Mouse (Mus musculus): ENCODE results near the gene Rnf144b. TPM values are rescaled to one million over a fixed set of nuclear protein-coding genes. Genes with fewer than 3 reads are reported as not detected.

Gene Rnf144b
- total RNA-seq, 2 experiments from 2014 or later: 10.1 to 13.7 TPM

DNA sequence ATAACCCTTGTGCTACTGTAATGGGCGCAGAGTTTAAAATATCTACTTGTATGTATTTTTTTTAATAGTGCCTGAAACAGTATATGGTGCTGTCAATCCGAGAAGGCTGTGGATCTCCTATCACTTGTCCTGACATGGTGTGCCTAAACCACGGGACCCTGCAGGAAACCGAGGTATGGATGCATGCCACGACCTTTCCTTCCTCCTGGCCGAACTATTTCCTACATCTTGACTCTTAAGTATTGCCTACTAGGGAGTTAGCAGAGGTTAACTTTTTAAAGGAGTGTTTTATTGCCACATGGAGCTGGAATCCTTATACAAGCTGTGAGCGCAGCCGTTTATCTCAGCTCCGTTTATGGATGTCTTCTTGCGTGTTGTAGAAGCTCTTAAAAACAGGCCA, 98.0 kb downstream of the Rnf144b start:
- DNase-seq: no peak

DNA sequence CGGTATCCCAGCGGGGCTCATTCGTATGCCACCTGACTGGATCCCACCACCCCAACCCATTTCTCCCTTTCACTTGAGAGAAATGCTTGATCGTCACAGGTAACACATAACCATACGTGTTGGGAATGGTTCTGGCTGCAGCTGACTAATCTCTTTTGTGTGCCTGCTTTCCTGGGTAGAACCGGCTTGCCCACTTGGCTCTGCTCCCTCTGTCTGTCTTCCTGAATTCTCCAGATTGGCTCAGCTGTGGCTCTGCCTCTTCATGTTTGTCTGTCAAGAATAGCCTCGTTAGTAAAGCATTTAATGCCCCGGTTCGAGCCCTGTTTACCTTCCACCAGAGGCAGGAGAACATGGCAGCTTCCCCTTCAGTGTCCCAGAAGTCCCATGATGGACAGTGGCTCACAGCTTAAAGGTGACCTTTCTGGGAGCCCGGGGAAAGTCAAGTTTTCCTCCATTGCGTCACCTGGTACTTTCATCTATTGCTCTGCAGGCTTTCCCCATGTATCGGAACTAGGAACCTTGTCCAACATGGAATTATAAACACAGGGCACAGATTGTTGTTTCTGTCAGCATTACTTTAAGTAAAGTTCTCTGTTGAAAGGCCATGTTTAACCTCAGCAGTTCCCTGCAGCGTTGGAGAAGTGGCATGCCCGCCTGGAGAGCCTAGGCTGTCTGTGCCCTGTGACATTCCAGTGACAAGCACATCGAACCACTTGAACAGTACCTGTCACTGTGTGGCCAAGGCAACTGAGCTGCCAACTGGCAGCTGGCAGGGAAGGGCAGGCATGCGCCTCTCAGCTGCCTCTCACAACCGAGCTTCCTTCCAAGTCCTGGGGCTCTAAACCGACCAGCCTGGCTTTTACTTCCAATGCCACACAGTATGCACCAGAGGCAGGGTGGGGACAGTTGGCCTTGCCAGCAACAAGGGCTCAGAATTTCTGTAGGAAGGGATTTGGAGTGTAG, 101.4 kb downstream of the Rnf144b start:
- DNase-seq: peak; percentile 52

DNA sequence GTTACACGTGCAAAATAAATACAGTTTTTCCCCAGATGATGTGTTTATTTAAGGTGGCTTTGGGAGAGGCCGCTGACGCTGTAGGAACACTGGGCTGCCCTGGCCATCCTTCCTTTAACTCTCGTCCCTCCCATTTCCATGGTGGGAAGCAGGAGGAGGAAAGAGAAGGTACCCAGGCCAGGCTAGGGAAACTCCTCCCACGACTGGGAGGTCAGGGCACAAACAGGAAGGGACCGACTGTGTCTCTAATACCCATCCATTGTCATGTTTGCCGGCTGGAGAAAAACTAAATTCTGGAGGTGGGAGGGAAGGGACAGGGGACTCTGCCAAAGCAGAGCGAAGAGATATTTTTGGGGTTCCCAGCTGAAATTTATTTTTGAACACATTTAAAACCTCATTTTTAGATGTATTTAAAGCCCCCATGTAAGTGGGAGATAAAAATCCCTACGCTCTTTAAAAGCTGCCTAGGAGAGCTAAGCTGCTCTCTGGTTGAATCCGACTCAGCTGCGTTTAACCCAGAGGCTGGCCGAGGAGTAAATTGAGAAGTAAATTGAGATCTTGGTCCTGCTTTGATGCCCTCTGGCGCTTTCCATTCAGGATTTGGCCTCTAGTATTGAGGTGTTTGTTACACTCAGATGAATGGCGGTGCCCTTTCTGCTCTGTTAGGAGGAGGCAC, 102.3 kb downstream of the Rnf144b start:
- peak; percentile 26 for DNase-seq

DNA sequence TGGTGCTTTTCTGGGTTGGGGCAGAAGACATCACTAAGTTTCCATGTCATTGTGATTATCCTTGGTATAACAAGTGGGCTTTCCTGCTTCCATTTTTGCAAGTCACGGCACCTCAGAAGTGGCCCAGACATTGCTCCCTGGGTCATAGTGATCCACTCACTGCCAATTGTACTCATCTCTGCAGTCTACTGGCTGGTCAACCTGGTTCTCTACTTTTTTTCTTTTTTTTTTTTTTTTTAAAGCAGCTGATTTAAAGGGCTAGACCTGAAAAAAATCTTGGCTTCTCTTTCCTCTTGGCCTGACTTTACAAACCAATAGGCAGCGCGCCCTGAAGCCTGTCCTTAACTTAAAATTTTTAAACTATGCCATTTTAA, 102.9 kb downstream of the Rnf144b start:
- no peak for DNase-seq

DNA sequence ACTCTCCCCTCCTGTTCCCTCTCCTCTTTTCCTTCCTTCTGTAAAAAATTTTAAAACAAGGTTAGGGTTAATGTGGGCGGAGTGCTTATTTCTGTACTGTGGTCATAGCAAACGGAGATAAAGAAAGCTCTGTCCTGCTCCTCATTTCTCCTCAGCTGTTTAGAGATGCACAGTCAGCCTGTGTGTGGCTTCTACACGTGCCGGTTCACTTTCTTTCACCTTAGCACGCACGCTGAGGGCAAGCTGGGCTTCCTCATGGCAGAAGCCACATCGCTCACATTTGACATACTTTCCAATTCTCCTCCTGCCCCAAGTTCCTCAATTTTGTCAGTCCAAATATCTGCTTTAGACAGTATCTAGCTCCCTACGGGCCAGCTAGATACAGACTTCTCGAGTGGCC, 103.3 kb downstream of the Rnf144b start:
- DNase-seq: no peak

DNA sequence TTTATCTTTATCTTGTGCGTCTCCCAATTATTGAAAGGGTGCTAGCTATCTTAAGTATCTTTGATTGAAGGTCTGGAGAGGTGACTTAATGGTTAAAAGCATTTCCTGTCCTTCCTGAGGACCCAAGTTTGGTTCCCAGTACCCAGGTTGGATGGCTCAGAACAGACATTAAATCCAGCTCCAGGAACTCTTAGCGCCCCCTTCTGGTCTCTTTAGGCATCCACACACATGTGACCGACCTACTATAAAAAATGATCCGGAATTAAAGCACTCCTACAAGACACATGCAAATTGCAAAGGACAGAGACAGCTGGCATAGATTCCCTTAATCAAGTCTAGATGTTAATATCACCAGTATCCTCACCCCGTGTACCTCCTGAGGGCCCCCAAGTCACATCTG, 104.1 kb downstream of the Rnf144b start:
- no peak for DNase-seq

DNA sequence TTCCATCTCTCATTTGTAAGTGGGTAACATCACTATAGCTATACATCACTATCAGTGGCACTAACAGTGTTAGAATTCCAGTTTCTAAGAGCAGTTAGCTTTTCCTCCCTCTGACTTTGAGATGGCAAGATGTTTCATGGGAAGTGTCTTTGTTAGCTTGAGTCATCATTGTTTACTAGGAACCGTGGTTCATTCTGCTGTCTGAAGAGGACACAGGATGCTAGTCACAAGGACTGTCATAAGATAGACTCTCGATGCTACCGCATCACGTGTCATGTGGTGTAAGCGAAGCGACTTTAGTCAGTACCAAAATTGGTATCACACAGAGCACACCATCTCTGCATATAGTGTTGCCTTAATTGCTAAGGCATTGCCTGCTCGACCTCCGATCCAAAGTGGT, 105.7 kb downstream of the Rnf144b start:
- no peak for DNase-seq

DNA sequence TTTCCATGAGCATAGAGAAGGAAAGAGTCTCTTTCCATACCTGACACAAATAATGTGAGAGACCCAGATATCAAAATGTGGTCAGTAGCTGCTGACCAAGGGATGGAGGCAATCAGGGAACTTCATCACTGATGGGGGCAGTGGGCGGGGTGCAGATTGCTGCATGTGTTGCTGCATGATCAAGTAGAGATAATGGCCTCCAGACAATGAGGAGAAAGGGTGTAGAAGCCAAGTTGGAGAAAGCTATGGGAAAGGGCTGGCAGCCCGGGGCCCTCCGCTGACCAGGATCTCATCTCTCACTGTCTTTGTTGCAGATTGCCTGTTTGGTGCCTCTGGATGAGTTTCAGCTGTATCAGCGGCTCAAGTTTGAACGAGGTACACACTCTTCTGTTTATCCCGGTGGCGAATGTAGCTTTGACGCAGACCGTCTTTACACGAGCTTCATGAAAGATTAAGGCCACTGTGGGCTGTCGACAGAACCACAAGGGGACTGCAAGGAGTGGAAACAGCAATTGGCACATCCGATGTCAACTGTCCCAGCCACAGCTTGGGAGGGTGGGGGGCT, 106.3 kb downstream of the Rnf144b start:
- DNase-seq: no peak

DNA sequence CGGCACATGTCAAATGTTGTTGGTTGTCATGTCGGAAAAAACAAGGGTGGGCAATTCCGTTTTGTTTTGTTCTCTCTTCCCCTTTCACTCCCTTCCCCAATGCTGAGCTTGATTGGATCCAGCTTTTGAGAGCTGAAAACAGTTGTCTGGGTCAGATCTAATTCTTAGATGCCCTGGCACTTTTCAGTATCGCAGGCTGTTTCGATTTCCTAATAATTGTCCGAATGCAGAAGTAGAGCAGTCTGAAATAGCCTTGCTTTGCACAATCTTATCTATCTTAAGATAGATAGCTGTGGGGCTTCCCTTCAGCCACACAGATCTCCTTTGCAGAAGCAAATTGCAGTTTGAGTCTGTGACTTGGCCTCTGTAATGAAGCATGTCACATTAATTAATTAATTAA, 109.7 kb downstream of the Rnf144b start:
- DNase-seq: no peak

DNA sequence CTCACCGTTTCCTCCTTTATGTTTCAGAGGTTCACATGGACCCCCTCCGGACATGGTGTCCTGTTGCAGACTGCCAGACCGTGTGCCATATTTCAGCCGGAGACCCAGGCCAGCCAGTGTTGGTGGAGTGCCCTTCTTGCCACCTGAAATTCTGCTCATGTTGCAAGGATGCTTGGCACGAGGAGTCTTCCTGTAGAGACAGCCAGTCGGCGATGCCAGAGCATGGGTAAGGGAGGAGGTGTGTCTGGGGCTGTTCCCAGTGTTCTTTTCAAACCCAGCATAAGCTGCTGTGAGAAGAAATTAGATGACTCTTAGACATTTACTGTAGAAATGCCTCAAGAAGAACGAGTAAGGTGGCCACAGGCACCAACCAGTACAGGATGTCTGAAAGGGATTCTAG, 114.9 kb downstream of the Rnf144b start:
- DNase-seq: no peak

DNA sequence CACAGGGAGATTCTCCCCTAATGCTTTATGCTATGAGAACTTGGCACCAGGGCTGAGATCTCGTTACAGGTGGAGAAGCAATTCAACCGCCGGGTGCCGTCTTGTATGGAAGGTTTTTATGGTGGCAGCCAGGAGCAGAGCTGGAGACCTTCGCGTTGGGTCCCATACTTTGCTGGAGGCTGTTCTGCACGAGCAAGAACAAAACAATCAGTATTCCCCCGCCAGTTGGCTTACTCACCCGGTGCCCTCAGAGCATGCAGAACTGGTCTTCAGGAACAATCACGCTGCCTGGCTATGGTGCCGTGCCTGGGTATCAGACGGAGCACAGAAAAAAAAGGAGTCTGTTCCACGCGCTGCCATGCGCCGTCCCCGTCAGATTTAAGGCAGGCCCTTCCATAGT, 115.7 kb downstream of the Rnf144b start:
- DNase-seq: no peak

DNA sequence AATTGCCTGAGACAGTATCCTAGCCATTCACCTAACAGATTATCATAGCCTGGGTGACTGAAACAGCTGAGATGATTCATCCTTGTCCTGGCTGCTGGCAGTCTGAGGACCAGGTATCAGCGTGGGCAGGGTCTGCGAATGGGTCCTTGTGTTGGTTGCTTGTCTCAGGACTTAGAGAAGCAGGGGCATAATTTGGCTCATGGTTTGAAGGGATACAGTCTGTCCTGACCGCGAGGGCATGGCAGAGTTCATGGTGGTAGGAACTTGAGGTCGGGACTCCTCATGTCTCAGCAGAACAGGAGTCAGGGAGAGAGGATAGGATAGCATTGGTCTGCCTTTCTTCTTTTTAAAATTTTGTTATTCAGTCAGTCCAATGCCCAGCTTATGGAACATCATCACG, 121.1 kb downstream of the Rnf144b start:
- no peak for DNase-seq

DNA sequence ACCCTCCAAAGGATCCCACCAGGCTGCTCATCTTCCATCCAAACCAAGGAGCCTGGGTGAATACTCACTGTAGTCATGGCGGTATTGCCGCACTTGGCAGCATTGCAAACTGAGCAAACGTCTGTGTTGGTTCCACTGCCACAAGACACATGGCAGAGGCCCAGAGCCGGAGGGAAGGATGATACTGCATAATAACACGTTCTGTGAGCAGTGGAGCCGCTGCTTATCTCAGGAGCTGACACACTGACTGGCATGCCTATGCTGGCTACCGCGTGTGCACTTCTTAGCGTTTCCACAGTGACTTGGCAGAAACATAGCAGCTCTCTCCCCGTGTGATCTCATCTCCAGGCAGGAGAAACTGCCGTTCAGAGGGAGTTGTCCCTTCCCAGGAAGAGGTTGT, 122.3 kb downstream of the Rnf144b start:
- no peak for DNase-seq

DNA sequence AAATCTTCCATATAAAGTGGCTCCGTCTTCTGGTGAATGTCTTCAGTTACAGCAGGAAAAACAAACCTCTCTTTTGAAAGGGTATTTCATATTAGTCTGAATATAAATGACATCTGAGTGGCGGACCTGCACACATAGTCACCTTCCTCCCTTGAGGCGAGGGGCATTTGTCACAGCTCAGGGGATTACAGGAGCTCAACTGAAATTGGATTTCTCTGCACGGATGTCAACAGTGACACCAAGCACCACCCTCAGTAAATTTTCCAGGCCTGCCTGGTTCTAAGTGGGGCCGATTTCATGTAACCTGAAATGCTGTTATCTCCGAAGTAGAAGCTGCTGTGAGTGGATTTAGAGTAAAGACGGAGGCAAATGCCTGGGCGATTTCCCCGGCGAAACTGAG, 124.0 kb downstream of the Rnf144b start:
- no peak for DNase-seq

DNA sequence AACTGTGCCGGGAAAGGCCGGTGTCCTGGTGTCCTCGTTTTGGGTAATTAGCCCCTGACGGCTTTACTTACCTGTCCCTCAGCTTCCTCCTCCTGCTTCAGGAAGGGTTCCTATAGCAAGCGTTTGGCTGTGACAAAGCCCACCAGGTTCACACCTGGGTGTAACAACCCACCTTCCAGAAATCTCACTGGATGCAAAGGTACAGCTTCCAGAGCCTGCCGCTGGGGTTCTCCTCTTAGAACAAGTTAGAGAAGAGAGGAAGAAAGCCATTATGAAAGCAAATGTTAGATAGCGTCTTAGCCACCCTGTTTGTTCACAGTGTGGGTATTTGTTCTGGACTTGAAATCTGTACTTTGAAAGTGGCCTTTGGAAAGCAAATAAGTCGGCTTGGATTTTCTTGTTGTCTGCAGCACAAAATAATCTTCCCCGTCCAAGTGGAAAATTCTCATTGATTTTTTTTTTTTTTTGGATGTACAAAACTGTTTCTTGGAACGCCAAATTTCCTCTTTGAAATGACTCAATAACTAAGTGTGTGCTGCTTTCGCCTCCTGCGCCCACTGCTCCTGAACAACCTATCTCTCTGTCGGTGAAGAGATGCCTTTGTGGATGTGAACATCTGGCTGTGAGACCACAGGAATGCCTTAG, 124.8 kb downstream of the Rnf144b start:
- no peak for DNase-seq

DNA sequence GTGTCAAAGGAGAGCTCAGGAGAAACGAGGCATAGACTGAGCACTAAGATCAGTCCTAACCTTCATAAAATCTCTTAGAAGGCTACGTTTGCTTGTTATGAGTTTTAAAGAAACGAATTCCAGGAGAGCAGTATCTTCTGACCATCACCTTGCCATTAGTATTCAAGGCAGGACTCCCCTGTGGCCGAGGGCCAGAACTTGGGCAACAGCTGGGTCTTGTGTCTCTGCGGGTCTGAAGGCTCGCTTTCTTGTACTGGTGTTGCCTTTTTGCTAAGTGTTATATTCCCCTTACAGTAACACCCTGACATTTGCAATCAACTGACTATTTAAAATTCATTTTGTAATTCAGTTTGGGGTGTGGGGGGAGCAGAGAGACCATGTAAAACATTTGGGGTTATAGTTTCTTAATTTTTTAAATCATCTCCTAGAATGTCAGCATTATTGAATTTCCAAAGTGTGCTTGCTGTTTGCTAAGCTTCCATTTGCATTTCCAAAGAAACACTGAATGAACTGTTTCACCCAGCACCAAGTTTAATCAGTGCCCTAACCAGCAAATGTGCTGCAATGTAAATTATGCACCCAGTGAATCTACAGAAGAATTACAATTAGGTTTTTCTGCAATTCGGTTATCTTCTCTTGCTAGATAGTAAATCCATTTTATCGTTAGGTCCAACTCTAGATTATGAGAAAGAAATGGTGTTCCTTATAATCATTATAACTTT, 126.0 kb downstream of the Rnf144b start:
- DNase-seq: no peak

DNA sequence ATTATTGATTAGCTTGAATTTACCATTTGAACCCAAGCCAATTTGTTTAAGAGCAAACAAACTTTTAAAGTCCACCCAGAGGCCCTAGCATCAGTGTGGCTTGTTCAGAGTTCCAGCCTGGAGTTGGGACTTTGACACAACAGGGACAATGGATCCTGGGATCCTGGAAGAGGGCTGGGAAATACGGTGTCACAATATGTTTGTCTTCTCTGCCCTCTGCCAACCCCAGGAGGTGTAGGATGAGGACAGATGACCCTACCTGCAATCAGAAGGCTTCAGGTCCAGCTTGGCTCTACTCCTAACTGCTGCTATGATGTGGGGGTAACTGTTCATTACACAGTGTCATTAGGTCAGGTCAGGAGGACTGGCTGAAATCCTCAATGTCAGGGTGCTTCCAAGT, 128.2 kb downstream of the Rnf144b start:
- DNase-seq: no peak

DNA sequence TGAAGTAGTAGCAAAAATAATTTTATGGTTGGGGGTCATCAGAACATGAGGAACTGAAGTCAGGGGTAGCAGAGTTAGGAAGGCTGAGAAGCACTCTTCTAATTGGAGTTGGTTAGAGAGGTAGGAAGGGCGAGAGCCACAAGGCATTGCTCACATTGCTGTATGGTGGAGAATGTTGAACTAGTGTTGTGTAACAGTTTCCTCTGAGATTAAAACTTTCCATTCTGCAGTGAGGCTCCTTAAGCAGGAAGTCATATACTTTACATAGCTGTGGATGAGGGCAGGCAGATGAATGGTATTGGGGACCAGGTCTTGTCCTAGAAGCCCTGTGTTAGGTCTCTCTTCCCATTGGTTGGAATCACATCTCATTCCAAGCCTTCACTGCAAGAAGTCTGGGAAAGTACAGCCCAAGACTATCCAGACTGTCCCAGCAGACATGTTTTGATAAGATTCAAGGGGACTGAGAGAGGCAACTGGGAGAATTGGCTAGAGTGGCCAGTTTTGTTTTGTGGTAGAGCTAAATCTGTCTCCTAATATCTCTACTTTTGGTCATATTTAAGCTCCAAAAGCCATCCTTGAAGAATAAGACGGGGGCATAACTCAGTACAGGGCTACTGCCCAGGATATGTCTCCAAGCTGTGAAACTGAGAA, 128.8 kb downstream of the Rnf144b start:
- no peak for DNase-seq

DNA sequence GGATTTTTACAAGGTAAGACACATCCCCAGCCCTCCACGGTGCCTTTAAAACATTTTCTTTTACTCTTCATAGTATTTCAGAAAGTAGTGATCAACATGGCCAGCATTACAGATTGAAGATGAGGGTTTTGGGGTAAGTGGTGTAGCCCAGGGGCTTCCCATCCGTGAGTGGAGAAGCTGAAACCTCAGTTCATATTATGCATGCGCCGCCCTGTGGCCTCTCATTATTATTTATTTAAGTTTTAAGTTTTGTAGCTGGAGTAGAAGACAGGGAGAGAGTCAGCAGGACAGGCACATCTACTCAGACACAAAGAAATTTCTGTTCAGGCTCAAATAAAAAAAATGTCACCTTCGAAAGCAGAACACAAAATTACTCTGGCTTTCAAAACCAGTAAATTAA, 131.3 kb downstream of the Rnf144b start:
- DNase-seq: no peak

DNA sequence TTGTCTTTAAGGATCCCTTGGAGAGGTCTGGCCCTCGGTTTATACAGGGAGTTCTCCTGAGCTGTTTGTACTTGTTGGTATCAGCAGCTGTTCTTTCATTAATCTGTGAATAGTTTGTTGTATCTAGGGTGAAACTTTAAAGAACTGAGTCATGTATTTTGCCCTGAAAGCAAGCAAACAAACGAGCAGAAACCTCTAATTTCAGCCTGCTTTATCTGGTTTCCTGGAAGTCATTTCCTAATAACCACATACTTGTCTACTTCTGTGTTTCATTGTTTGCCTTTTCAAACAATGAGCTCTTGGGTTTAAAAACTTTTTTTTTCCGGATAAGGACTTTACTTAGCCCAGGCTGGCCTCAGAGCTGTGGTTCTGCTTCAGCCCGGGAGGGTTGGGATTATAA, 136.8 kb downstream of the Rnf144b start:
- DNase-seq: no peak

DNA sequence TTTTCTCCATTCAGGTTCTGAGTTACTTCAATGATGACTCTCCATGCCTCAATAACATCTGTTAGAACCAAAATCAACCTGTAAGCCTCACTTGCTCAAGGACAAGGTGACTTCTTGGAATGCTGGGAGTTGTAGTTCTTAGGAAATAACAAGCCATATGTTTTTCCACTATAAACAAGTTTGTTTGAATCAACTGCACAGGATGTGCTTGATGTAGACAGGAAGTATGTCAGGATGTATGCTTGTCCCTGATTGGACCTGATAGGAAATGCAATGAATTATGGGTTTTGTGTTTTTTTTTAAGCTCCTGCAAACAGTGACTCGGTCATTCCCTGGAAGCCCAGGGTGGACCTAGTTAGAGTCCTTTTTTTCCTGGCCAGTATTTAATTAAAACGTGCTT, 139.5 kb downstream of the Rnf144b start:
- DNase-seq: no peak

DNA sequence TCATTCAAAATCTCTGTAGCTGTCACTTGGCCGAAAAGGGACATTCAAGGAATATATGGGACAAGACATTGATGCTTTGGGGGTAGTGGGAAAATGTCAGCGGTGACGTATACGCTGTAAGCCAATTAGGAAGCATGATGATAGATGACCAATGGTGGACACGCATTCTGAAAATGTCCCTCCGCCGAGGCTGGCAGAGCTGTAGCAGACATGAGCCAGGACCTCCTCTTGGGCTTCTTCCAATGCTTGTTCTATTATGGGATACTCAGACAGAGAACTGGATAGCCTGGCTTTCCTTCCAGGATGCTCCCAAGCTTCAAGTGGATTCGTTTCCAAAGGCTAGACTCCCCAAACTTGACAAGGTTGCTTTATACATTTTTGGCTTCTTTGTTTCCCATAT, 141.9 kb downstream of the Rnf144b start:
- DNase-seq: no peak

Measured in adrenal gland, postnatal 10 days (tissue).